Mouse (Mus musculus) cerebellum, postnatal 25 days (tissue): ENCODE data around the gene Btbd35f30.
"Not testable (repeated sequence)": the region's sequence is repeated elsewhere in the genome, so short reads cannot be mapped to it uniquely, and the experiment has no call there.

Experiments
- DNase-seq, 2 experiments: peaks; one replicate each; pipeline ENCODE4 v3.0.0; 2021; ENCODE audit warnings: mixed read lengths in 2 of 2

The Btbd35f30 gene

GRCm38 (mm10) chrX:32894325-32894724 lies at the start of gene Btbd35f30:
Btbd35f30 (plus strand) TSS chrX:32894625.
- DNase-seq: not testable (repeated sequence)

GRCm38 (mm10) chrX:32941468-32941867 lies 47.0 kb downstream of the Btbd35f30 start, which contains the start of gene Gm21789:
Gm21789 (plus strand) TSS chrX:32941768.
- not testable (repeated sequence) for DNase-seq
